ENCODE assay signal across 8 mouse cellular contexts in genomic region chr17:6742083-6743038, GRCm38 (mm10). TPM values are rescaled to one million over a fixed set of nuclear protein-coding genes. Genes with fewer than 3 reads are reported as not detected.
DNase-seq lines count a peak whose midpoint lies in the region; ATAC-seq lines count a peak whose summit lies in the region.

No protein-coding gene starts in this region.

- 66% methylated on average over 33 of the region's 33 CpGs for WGBS in embryonic facial prominence, embryonic 15.5 days
- WGBS in limb, embryonic 13.5 days, result 67% methylated on average over 33 of the region's 33 CpGs
- 70% methylated on average over 33 of the region's 33 CpGs for WGBS in neural tube, embryonic 14.5 days

- H3K27ac ChIP-seq in embryonic facial prominence, embryonic 15.5 days (replicated peaks), result peak overlapping the region; percentile 30
- no peak overlapping the region; the same call in 1 of the 2 replicates for H3K27ac ChIP-seq in limb, embryonic 13.5 days
- 0 out of 2 replicates have a peak overlapping the region, but pooled peaks have one; percentile 28 for H3K27ac ChIP-seq in neural tube, embryonic 14.5 days (ENCODE audit: low read depth, low read length)

- no peak overlapping the region for H3K4me3 ChIP-seq in embryonic facial prominence, embryonic 15.5 days (replicated peaks)
- no peak overlapping the region for H3K4me3 ChIP-seq in limb, embryonic 13.5 days
- no peak overlapping the region for H3K4me3 ChIP-seq in neural tube, embryonic 14.5 days (ENCODE audit: low read depth, low read length)

- ATAC-seq in embryonic facial prominence, embryonic 15.5 days (ENCODE audit: insufficient number of reproducible peaks, low FRiP score, low TSS enrichment, low read depth), result peak; percentile 55; the same call in 1 of the 2 replicates
- peak; percentile 14; the same call in 1 of the 2 replicates for ATAC-seq in limb, embryonic 13.5 days (ENCODE audit: low FRiP score, low read depth)
- ATAC-seq in neural tube, embryonic 14.5 days (ENCODE audit: low read depth), result no peak
- no peak for ATAC-seq in erythroblast, adult 5-6 weeks (replicated peaks; ENCODE audit: low FRiP score, poor library complexity, severe bottlenecking)

- H3K27me3 ChIP-seq in embryonic facial prominence, embryonic 15.5 days, result no peaks in the 10 kb centered on the region
- no peaks in the 10 kb centered on the region for H3K27me3 ChIP-seq in limb, embryonic 13.5 days
- no peaks in the 10 kb centered on the region for H3K27me3 ChIP-seq in neural tube, embryonic 14.5 days (ENCODE audit: control insufficient read depth, insufficient read depth, low read length)

- no peak overlapping the region for H3K9ac ChIP-seq in embryonic facial prominence, embryonic 15.5 days
- H3K9ac ChIP-seq in limb, embryonic 13.5 days, result no peak overlapping the region; the same call in 1 of the 2 replicates
- no peak overlapping the region for H3K9ac ChIP-seq in neural tube, embryonic 14.5 days (replicated peaks; ENCODE audit: low read depth, low read length)

- DNase-seq in layer of hippocampus, adult 11-12 months (ENCODE audit: low spot score), result peak; percentile 37
- no peak for DNase-seq in layer of hippocampus, postnatal 36 days
- DNase-seq in B cell, adult 2 months, result peak; percentile 5 to 7
- peak; percentile 74 to 78 for DNase-seq in heart, postnatal 10 days

- no peaks in the 10 kb centered on the region for H3K9me3 ChIP-seq in embryonic facial prominence, embryonic 15.5 days (replicated peaks)
- H3K9me3 ChIP-seq in limb, embryonic 13.5 days, result no peaks in the 10 kb centered on the region
- no peaks in the 10 kb centered on the region for H3K9me3 ChIP-seq in neural tube, embryonic 14.5 days (ENCODE audit: control insufficient read depth, low read length)

- no peak overlapping the region for H3K4me2 ChIP-seq in embryonic facial prominence, embryonic 15.5 days (replicated peaks)
- no peak overlapping the region for H3K4me2 ChIP-seq in limb, embryonic 13.5 days (replicated peaks)
- no peak overlapping the region for H3K4me2 ChIP-seq in neural tube, embryonic 14.5 days (ENCODE audit: low read depth, low read length)

- H3K4me1 ChIP-seq in embryonic facial prominence, embryonic 15.5 days, result peaks cover 46% of the 10 kb centered on the region
- peaks cover 58% of the 10 kb centered on the region for H3K4me1 ChIP-seq in limb, embryonic 13.5 days
- peaks cover 13% of the 10 kb centered on the region; the same call in 1 of the 2 replicates for H3K4me1 ChIP-seq in neural tube, embryonic 14.5 days (ENCODE audit: control insufficient read depth, insufficient read depth, low read length)

- peaks cover 25% of the 10 kb centered on the region for H3K36me3 ChIP-seq in embryonic facial prominence, embryonic 15.5 days
- peaks cover 61% of the 10 kb centered on the region for H3K36me3 ChIP-seq in limb, embryonic 13.5 days
- no peaks in the 10 kb centered on the region for H3K36me3 ChIP-seq in neural tube, embryonic 14.5 days (ENCODE audit: control insufficient read depth, insufficient read depth, low read length)

- intact Hi-C loops in heart, postnatal 10 days (cut with DNase I), result no loop called here

RNA-seq across cellular contexts. Expression of gene Ezr, which starts 40.2 kb away (rescaled TPM):
- 10 to 100 TPM; 41.7 to 50.5 TPM for total RNA-seq in layer of hippocampus, postnatal 36 days (2021)
- polyA plus RNA-seq in embryonic facial prominence, embryonic 15.5 days (2015; fragmentation: Nextera tagmentation; extraction: Ambion mirVana), result 80.3 and 96.0 TPM in 2 replicates
- total RNA-seq in heart, postnatal 10 days (2021), result 10 to 100 TPM; 68.1 to 83.6 TPM
- polyA plus RNA-seq in limb, embryonic 13.5 days (2015; fragmentation: Nextera tagmentation; extraction: Ambion mirVana), result 47.5 and 51.9 TPM in 2 replicates
- 50.5 and 62.8 TPM in 2 replicates for polyA plus RNA-seq in neural tube, embryonic 14.5 days (2014; fragmentation: Nextera tagmentation; extraction: Ambion mirVana)
- 9.4 and 23.2 TPM in 2 replicates for total RNA-seq in erythroblast, adult 5-6 weeks (2015; ENCODE audit: low replicate concordance)
- 64.2 and 120 TPM in 2 replicates for total RNA-seq in erythroblast, adult 5-6 weeks (2017; ENCODE audit: low replicate concordance)

Comparison
In these comparisons a context has a peak if more than half of its experiments do, and no peak if none do; other contexts are left out.
1. DNase-seq: peak in layer of hippocampus, adult 11-12 months (single experiment), B cell, adult 2 months (2 of 2) and heart, postnatal 10 days (2 of 2); none in layer of hippocampus, postnatal 36 days (0 of 2).
2. ATAC-seq: peak in embryonic facial prominence, embryonic 15.5 days (single experiment) and limb, embryonic 13.5 days (single experiment); none in neural tube, embryonic 14.5 days (single experiment) and erythroblast, adult 5-6 weeks (single experiment).